Mouse (Mus musculus) embryo, embryonic 11 days (tissue): ENCODE data around the gene Ifi203.
"Not testable (repeated sequence)": the region's sequence is repeated elsewhere in the genome, so short reads cannot be mapped to it uniquely, and the experiment has no call there.

Experiments used
- DNase-seq: peaks from one replicate; pipeline ENCODE4 v3.0.0-alpha.2; 2015

Gene Ifi203

DNA sequence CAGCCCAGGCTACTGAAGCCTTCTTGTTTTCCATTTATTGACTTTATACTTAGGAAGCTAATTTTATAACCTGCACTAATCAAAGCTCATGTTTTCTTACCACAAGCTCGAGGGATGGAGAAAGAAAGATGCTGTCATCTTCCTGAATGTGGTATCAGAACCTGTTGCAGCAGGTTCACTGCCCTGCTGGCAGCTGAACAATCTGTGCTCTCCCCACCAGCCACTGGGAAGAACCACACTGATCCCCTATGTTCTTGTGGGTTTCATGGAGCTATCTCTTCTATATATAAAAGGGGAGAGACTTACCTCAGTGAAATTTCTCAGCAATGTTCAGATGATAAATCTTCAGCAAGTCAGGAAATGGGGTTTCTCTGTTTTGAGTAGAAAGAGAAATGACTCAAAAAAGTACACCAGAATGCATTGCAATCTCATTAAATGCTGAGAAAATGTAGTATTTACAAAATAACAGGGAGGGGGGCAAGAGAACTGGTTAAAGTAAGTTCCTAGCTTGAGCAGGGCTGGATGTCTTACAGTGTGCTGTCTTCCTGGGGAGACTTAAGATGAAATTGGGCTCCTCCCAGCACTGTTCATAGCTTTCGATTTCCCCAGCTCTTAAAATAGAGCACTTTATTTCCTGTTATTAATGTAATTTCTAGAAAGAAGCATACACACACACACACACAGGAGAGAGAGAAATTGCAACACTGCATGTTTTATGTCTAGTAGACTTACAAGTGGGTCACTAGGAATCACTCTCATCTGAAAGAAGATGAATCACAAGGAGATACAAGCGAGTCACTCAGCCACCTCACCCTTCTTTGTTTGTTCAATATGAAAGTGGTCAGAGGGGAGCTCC lies at the start of gene Ifi203, which contains the start of gene Mndal:
Ifi203 (minus strand) TSS at position 749 of the 856 bp plus-strand sequence.
Mndal (minus strand) TSS at position 568 of the 856 bp plus-strand sequence.
- DNase-seq = not testable (repeated sequence)

DNA sequence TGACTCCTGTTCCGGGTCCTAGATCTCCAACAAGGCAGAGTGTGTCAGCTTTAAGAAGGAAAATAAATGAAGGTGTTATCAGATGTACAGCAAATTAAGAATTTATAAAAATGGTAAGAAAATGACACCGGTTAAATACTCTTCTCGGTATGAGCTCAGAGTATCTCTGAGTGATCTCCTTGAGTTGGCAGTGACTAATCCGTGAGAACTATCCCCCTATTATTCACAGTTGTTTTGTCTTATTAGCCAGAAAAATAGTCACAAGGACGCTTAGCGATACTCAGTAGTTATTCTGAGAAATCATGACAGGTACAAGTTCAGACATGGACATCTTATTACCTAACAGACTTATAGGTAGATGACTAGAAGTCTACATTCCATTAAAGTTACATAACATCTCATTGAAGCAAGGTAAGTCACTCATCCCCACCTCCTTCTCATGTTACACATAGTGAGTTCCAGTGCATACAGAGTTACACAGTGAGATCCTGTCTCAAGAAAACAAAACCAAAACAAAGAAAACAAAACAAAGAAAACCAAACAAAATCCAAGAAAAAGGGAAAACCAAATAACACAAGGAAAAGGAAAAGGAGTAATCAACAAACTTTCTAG lies 40.3 kb upstream of the Ifi203 start, which contains the start of gene Ifi202b:
Ifi202b (minus strand) TSS at position 51 of the 612 bp plus-strand sequence.
- DNase-seq = not testable (repeated sequence)

DNA sequence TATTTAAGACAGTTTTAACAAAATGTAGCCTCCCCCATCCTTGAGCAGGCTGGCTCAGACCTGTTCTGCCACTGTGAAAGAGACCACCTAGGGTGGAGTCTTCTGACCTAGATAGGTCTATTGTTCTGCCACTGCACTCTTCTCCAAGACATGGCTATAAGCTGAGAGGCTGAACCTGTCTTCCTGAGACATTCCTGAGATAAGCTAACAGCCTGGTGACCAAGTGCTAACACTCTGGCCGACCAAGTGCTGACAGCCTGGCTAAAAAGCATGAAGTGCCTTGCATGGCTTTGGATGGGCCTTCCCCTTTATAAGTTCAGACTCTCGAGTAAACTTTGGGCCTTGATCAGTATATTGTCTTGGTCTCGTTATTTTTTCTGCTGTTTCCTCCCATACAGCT lies 38.6 kb upstream of the Ifi203 start:
- peak; percentile 5 for DNase-seq

DNA sequence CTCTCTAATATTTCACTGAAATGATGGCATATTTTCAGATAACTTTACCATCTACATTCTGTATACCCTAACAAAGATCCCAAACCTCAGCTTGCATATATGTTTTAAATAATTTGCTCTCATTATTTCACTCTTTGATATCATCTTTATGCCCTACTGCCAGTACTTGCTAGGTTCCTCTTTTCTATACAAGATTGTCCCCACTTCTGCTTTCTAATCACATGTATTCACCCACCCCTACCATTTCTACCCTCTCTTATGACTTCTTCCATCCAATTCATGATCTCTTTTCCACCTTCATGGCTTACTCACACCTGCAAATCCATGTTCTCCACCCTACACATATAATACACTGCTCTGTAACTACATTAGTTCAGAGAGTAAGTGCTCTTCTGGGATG lies 35.1 kb upstream of the Ifi203 start:
- no peak for DNase-seq

DNA sequence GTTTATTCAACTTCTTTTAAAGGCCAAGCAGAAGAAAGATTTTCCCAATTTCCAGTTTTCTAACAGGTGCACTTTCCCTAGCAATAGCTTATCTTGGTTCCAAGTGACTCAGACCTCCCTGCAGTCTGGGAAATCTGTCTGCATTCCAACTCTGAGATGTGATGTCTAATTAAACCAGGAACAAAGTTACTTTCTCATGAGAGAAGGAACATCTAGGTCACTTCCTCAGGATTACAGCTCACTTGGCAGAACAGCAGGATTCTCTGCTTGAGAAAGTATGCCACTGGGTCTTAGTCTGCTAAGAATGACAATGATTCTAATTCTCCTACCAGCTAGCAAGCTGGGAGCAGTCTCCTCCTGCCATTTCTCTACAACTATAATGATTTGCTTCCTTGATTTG lies 30.6 kb upstream of the Ifi203 start:
- no peak for DNase-seq

DNA sequence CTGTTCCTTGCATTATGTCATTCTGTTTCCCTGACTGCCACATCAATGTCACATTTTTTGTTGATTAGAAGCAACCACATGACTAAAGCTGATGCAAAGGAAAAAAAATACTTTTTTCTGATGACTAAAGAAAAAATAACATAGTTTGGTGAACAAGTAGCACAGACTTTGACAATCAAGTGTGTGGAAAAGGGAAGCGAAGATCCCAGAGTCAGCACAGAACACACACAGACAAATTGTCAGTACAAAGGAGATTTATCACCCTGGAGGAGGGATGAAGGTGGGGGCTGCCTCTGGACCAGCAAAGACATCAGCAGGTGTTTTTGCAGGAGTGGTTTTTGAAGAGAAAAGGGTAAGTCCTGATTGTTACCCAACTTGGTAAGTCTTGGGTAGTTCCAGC lies 19.0 kb upstream of the Ifi203 start:
- not testable (repeated sequence) for DNase-seq

DNA sequence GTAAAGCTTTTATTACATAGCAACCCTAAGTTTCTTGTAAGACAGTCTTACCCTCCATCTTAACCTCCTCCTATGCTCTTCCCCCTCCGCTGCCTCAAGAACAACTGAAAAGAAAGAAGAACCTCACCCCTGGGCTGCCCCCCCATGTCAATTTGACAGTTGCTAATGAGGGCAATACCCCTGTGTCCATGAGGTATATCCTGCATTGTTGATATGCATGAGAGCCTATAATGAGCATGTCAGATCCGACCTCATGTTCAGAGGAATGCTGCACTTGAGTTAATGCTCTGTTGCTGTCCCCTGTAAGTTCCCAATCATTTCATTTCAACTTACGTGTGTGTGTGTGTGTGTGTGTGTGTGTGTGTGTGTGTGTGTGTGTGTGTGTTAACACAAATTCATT lies 17.5 kb upstream of the Ifi203 start:
- DNase-seq = not testable (repeated sequence)

DNA sequence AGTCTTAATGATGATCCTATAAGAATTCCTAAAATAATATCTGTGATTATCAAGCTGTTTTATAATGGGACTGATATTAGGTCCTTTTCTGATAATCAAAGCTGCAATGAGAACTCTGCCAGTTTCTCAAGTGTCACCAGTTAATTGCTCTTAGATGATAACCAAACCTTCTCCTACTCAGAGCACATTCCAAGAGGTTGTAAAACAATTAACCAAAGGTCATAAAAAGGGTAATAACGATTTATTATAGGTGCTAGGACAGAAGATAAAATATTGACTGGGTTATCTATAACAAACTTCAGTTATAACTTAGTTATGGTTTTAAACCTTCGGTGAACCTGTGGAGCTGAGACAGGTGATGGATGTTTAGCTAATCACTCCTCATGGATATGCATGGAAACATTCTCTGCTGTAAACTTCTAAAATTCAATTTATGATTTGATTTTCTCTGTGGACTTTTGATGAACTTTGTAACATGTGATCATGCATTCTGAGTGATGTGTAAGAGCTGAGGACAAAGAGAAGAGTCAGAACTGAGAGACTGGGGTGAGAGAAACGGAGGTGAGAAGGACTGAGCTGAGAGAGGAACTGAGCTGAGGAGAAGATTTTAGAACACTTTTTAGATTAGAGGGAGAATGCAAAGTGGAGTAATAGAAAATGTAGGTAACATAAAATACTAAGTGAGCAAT lies 13.5 kb upstream of the Ifi203 start:
- not testable (repeated sequence) for DNase-seq

DNA sequence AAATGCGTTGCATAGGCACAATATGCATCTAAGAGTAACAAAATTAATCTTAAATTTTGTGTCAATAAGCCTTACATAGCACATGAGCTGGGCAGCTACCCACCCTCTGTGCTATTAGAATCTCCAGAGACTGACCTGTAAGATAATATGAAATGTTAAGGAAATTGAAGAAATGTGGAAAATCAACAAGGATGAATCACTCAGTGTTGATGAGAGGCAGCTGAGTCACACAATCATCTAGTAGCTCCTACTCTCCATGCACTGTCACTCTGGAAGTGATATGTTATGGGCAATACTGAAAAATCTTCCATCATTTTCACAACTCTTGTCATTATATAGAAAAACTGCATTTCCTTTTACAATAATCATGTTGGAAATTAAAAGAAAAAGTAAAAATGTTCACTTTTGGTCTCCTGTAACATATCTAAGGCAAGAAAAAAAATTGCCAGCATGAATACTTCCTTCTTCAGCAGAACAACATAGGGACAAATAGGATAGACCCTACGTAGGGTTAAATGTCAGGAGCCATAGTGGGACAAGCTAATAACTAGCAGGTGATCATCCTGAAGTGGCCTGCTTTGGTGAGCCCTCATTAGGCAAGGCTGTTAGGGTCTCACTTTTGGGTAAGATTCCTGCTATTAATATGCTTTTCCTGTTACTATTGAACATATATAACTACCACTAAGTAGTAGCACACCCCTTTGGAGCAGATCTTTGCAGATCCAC lies 12.8 kb upstream of the Ifi203 start:
- no peak for DNase-seq

DNA sequence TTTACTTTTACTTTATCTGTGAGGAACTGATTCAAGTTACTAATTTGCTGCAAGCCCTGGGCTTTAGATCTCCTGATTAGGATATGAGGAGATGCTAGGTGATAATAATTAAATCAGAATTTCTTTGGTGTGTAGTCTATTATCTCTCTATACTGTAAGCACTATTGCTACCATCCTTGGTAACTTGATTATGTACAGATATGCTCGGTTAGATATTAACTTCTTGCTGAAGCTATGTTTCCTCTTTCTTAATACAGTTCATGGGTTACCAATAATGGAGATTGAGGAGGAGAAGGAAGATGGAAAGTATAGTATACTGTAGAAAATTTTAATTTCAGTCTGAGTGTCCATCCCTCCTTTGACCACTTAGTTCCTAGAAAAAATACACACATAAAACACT lies 11.1 kb upstream of the Ifi203 start:
- no peak for DNase-seq

DNA sequence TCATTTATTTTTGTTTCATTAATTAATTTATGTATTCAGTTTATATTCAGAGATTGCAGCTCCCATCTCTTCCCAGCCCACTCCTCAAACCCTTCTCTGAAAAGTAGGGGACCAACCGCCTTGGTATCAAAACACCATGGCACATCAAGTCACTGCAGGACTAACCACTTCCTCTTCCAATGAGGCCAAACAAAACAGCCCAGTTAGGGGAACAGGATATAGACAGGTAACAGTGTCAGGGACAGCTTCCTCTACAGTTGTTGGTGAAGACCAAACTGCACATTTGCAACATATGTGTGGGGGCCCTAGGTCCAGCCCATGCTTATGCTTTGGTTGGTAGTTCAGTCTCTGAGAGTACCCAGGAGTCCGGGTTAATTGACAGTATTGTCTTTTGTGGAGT lies 6.6 kb upstream of the Ifi203 start:
- DNase-seq = not testable (repeated sequence)

DNA sequence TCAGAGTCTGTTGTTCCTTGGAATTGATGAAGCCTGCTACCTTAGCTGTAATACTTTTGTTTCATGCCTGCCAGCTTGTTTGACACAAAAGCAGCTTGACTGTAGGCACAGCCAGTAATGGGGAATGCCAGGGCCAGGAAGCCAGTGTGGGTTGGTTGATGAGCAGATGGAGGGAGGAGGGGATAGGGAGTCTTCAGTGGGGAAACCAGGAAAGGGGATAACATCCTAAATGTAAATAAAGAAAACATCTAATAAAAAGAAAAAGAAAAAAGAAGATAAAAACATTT lies 251 bp upstream of the Ifi203 start:
- DNase-seq = not testable (repeated sequence)

DNA sequence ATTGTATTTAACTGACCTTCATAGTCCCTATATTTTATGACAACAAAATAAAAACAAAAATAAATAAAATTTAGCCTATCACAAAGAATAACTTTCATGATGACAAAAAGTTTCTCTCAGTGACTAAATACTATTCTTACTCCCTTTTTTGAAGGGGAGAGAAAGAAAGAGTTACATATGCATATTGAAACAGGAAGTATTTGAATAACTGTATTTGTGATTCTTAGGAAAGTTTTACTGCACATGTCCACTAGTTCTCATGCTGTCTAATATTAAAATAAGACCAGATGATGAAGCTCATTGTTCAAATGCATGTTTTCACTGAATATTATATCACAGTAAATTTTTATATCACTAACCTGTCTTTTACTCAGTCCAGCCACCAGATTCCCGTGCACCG lies 950 bp downstream of the Ifi203 start:
- DNase-seq = not testable (repeated sequence)

DNA sequence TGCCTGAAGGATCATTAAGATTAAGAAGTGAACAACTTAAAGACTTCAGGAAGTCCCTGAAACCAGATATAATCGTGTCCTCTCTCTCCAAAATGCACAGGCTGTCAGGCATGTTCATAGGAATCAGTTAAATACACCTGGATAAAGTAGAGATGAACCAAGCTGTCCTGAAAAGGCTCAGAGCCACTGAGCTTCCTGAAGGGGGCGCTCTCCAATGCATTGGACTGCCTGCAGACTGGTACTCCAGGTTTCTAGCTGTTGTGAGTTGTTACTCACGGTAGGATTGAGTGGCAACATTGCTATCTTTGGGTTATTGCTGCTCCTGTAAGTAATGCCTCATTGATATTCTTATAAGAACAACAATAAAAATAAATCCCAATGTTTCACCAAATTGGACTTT lies 23.2 kb downstream of the Ifi203 start:
- not testable (repeated sequence) for DNase-seq

DNA sequence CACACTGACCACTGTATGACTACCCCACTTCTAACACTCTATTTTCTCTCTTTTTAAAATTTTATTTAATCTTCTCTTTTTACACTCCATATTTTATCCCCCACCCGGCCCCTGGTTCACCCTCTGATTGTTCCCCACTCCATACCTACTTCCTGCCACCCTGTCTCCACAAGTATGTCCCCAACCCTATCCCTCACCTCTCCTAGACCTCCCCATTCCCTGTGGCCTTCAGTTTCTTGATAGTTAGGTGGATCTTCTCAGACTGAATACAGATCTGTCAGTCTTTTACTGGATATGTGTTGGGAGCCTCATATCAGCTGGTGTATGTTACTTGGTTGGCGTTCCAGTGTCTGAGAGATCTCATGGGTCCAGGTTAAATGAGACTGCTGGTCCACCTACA lies 27.9 kb downstream of the Ifi203 start:
- DNase-seq = no peak

DNA sequence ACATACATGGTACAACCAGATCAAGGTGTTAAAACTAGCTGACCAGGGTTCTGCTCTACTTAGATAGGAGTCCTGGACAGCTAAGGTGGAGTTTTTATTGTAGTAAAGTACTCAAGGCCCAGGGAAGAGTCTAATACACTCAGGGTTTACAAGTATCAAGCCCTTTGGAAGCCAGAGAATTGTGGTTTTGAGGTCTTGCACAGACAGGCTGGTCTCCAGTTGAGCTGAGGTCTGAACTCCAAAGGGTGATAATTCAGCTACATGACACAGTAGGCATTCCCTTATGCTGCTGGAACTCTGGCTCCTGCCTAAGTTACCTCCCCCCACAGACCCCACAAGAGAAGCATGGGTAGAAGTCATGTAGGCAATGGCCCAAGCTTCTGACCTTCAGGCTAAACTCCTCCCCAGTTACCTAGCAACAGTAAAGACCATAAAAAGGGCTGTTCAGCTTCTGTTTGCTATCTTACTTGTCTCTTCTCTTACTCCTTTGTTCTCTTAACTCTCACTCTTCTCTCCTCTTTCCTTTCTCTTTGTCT lies 29.1 kb downstream of the Ifi203 start:
- DNase-seq = not testable (repeated sequence)

DNA sequence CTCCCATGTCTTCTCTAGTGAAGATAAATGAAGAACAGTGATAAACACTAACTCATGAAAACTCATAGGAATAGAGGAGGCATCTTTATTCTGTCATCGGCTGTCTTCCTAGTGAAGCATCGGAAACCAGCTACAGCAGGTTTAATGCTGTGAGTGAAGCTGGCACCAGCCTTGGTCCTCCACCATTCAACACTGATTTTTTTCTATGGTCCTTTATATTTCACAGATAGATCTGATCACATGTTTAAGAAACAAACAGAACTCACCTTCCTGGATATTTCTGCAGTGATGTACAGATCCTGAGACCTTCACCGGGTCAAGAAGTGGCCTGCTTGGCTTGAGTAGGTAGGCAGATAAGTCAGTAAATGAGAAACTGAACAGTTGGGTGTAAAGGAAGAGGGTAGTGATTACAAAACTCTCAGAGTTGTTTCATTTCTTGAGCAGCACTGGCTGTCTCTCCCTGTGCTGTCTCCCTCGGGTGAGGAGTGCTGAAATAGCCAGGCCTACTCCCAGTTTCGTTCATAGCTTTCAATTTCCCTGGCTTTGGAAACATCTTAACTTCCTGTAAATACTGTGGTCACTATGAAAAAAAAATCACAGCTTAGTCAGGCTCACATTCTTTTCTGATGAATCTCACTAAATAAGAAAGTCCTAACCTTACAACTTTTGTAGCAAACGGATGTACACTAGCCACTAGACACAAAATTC lies 29.8 kb downstream of the Ifi203 start, which contains the start of gene Ifi211:
Ifi211 (minus strand) TSS at position 499 of the 708 bp plus-strand sequence.
- DNase-seq = not testable (repeated sequence)

DNA sequence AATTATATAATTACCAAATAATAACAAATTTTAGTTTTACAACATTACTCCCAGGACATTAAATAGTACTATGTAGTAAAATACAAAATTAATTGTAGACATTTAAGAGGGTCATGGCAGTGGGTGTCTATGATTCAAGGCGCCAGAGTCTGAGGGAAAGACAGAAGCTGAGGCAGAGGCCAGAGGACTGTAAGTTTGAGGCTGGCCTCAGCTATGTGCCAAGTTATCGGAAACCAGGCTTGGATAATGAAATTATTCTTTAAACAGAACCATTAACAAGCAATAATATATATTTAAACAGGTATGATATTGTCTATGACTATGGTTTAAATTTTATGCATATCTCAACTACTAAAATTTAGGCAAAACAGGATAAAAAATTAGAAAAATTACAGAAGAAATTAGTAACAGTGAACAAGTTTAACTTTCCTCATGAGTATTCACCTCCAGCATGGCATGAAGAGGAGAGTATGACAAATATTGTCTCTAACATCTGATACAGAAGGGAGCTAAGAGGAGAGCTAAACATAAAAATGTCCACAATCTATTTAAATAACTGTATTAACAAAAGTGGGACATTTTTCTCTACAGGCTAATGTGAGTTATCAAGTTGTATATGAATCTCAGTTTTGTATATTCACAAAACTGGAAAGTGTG lies 30.5 kb downstream of the Ifi203 start:
- no peak for DNase-seq

DNA sequence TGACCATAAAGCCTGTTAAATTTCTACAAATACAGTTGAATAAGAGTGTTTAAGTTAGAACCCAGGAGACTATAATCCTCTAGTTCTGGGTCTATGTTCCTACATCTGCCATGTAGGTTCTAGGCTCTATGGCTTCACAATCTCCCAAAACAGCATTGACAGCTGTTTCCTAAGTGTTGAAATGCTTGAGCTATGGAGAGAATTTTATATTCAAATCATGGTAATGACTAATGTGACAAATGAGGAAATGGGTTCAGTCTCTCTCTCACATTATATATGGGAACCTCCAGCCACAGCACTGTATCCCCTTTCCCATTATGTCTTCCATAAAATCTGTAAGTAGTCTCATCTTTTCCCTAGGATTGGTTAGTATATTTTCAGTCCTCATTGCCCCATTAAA lies 34.1 kb downstream of the Ifi203 start:
- DNase-seq = not testable (repeated sequence)

DNA sequence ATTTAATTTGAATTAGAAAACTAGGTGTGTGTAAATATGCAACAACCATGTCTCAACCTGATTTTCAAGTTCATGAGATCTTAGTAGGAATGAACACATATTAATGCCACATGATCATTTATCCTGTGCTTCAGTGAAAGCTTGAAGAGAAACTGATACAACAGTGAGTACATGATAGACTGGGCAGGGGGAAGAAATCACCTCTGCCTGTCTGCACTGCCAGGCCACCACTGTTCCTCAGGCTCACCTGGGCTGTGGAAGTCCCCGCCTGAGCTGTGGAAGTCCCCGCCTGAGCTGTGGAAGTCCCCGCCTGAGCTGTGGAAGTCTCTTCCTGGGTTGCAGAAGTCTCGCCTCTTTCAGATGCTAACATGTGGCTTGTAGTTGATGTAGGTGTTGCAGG lies 36.6 kb downstream of the Ifi203 start:
- not testable (repeated sequence) for DNase-seq

DNA sequence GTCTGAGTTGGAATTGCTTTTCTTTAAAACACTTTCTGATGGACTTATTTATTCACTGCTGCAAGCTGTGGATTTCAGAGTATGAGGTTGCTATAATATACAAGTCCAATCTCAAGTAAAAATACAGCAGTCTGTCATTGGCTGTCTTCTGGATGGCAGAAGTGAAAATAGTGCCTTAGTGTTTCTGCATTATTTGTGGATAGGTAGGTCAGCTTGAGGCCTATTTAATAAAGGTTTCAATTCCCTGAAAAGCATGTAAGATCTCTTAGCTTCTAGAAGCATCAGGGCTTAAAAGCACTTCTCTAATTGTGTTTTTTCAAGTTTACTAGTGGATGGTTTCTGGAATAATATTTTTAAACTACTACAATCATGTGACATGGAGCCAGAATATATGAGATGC lies 52.7 kb downstream of the Ifi203 start:
- not testable (repeated sequence) for DNase-seq
